Mouse (Mus musculus) liver, adult 2 months (tissue): ENCODE results near the gene Eif3l. TPM values are rescaled to one million over a fixed set of nuclear protein-coding genes. Genes with fewer than 3 reads are reported as not detected.

Experiments used
- DNase-seq: peaks from one replicate; pipeline ENCODE4 v3.0.0-alpha.2; 2011; ENCODE audit warnings: low read depth, low spot score; ENCODE audit errors: extremely low read depth
- H3K27ac ChIP-seq: fragments of 200-500 bp; replicated peaks from 2 replicates; pipeline ENCODE4 v1.5.1; 2012; ENCODE audit warnings: low read depth, mild to moderate bottlenecking, control low read depth, inconsistent platforms, low read length; ENCODE audit not compliant: insufficient read depth
- H3K27me3 ChIP-seq: fragments of 200-500 bp; 2 replicates; pipeline ENCODE4 v1.6.1; 2012; ENCODE audit warnings: mild to moderate bottlenecking, moderate library complexity, low read length, inconsistent platforms; ENCODE audit not compliant: control insufficient read depth, insufficient read depth
- H3K36me3 ChIP-seq: fragments of 200-500 bp; 2 replicates; pipeline ENCODE4 v1.6.1; 2012; ENCODE audit warnings: low read length, inconsistent platforms; ENCODE audit not compliant: control insufficient read depth, insufficient read depth
- H3K4me1 ChIP-seq: fragments of 200-500 bp; 2 replicates; pipeline ENCODE4 v1.6.1; 2011; ENCODE audit warnings: low read length; ENCODE audit not compliant: control insufficient read depth, insufficient read depth
- H3K4me3 ChIP-seq: fragments of 200-500 bp; 2 replicates; pipeline ENCODE4 v1.5.1; 2011; ENCODE audit warnings: low read depth, mild to moderate bottlenecking, control low read depth, low read length, moderate library complexity; ENCODE audit not compliant: insufficient read depth
- H3K79me2 ChIP-seq: fragments of 200-500 bp; 2 replicates; pipeline ENCODE4 v1.6.1; 2012; ENCODE audit warnings: inconsistent platforms, mild to moderate bottlenecking, low read length, moderate library complexity; ENCODE audit not compliant: control insufficient read depth, insufficient read depth
- H3K9ac ChIP-seq: fragments of 200-500 bp; 2 replicates; pipeline ENCODE4 v1.6.1; 2012; ENCODE audit warnings: low read depth, mild to moderate bottlenecking, control low read depth, inconsistent platforms, low read length
- CTCF ChIP-seq: fragments of 200-500 bp; IDR thresholded peaks from 2 replicates; pipeline ENCODE4 v1.5.1; 2011; ENCODE audit warnings: low read depth, low read length, control low read depth
- POLR2A ChIP-seq: fragments of 200-500 bp; IDR thresholded peaks from 2 replicates; pipeline ENCODE4 v1.6.1; 2011; ENCODE audit warnings: low read length, control low read depth; ENCODE audit not compliant: insufficient read depth; ENCODE audit errors: extremely low read depth
- WGBS: fragments of 180-500 bp; shearing (Covaris S2); methylation state at CpG from one replicate; pipeline ENCODE4 v1.1.7; 2018; 5-methylcytosine and 5-hydroxymethylcytosine counted together
- polyA plus RNA-seq: library from polyadenylated mRNA; depleted of rRNA; stranded (reverse); fragments of >200 nt; gene quantifications from 2 replicates; pipeline ENCODE4 v1.2.3, GENCODE M21; 2012; rRNA removed
- total RNA-seq: library from RNA; depleted of rRNA; stranded (reverse); fragments of >200 nt; gene quantifications from 2 replicates; pipeline ENCODE4 v1.2.3, GENCODE M21; 2014; rRNA removed

Gene Eif3l
- total RNA-seq, result 82.1 and 94.2 TPM in 2 replicates
- 98.3 and 103 TPM in 2 replicates for polyA plus RNA-seq

DNA sequence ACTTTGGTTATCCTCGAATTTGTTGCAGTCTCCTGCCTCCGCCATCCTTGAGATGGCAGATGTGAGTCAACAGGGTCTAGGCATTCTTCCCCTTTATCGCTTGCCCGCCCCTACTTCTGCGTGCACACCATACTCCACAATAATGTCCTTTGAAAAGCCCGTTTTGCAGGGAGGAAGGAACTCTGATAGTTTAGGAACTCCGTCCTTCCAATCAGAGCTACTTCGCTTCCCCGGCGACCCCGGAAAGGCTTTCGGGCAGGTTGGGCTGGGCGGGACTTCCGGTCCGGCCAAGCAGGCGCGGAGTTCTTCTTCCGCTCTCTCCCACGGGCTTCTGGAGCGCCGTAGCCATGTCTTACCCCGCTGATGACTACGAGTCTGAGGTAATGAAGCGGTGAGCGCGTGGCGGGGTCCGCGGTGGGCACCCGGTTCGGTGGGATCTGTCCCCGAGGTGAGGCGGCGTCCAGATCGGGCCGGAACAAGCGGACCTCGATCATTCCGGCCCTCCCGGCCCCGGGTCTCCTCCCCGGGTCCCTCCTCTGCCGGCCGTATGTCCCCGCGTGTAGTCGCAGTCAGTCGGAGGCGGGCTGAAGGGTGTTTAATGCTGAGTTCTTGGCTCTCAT, at the start of gene Eif3l:
TSS of gene Eif3l (plus strand) at position 267 of the 620 bp plus-strand sequence.
- Histone ChIP-seq H3K27ac (peak within 1 kb of the TSS; percentile 64), H3K4me3 (peak within 1 kb of the TSS; percentile 90), H3K9ac (peak within 1 kb of the TSS; percentile 90), H3K27me3 (no peaks in the 10 kb centered on the region), H3K4me1 (peaks cover 6% of the 10 kb centered on the region), H3K79me2 (no peaks in the 10 kb centered on the region; the same call in 1 of the 2 replicates), H3K36me3 (peaks cover 22% of the 10 kb centered on the region; the same call in 1 of the 2 replicates)
- TF ChIP-seq CTCF (no peak), POLR2A (peak; percentile 37; the same call in 1 of the 2 replicates)
- peak; percentile 80 for DNase-seq
- under 1% methylated on average over 49 of the region's 49 CpGs for WGBS

DNA sequence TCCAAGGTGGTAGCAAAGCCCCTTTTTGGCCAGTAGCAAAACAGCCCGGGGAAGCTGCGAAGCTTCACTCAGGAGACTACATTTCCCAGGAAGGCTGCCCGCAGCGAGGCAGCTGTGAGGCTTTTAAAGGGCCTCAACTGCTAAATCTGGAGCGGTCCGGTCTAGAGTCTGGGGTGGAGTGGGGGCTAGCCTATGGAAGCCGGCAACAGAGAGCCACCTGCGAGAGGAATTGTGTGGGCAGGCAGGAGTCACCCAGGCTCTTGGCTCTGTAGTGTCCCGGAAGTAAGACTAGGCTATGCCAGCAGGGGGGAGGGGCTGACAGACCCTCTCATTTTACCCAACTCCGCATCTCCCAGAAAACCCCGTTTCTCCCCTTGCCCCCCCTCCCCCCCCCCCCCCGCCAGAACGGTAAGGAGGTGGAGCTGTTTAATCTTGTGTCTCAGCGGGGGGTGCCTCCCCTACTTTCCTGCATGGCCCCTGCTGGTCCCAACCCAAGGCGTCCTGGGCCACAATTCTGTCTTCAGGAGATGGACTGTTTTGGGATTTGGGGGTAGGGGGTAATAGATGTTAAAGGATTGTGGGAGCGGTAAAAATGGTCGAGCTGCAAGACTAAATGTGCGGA, 49.2 kb upstream of the Eif3l start:
- Histone ChIP-seq H3K4me3 (peak overlapping the region; percentile 44), H3K27me3 (no peaks in the 10 kb centered on the region)

DNA sequence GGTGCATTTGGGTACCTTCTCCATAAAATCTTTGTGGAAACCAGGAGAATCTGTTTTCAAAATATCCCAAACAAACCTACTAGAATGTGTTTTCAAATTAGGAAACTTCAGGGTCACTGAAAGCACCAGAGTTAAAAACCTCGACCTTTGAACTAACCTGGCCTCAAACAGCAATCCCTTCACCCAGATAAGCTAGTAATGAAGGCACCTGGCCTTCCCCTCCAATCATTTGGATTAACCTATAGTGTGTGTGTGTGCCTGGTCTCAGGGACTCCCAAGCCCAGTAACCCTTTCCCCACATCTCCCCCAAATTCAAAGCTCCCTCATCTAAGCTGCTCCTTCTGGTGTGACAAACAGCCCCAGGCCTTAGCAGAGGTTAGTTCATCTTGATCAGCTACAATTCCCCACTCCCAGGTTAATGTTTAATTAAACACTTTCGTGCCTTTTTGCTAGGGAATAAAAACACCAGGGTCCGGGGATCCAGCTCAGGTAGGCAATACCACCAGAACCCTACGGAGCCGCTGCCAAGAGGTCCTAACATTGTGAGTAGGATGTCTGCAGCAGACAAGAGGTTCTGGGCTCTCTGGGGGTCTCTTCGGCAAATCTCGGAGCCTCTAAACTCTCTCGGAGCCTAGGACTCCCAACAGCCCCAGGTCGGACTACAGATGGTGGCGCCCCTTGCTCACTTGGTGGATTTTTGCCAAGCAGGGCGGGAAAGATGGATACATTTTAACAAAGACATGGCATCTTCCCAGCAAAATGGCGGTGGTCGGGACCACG, 48.3 kb upstream of the Eif3l start:
- Histone ChIP-seq H3K4me3 (peak overlapping the region; percentile 92), H3K27ac (peak overlapping the region; percentile 97), H3K4me1 (peaks cover 12% of the 10 kb centered on the region), H3K36me3 (no peaks in the 10 kb centered on the region), H3K27me3 (no peaks in the 10 kb centered on the region), H3K9ac (peak overlapping the region; percentile 94), H3K79me2 (peaks cover 11% of the 10 kb centered on the region; the same call in 1 of the 2 replicates)
- DNase-seq, result peak; percentile 96
- TF ChIP-seq CTCF (no peak), POLR2A (peak; percentile 70; the same call in 1 of the 2 replicates)
- WGBS, result 28% methylated on average over 14 of the region's 14 CpGs

More for the DNA sequence above, 49.2 kb upstream of the Eif3l start:
- peak; percentile 47 for DNase-seq
- Histone ChIP-seq H3K36me3 (no peaks in the 10 kb centered on the region), H3K27ac (peak overlapping the region; percentile 97), H3K79me2 (peaks cover 11% of the 10 kb centered on the region; the same call in 1 of the 2 replicates), H3K4me1 (peaks cover 10% of the 10 kb centered on the region), H3K9ac (peak overlapping the region; percentile 79)
- 11% methylated on average over 17 of the region's 18 CpGs for WGBS
- TF ChIP-seq POLR2A, result 0 out of 2 replicates have a peak, but pooled peaks have one; percentile 21
- TF ChIP-seq CTCF, result no peak

DNA sequence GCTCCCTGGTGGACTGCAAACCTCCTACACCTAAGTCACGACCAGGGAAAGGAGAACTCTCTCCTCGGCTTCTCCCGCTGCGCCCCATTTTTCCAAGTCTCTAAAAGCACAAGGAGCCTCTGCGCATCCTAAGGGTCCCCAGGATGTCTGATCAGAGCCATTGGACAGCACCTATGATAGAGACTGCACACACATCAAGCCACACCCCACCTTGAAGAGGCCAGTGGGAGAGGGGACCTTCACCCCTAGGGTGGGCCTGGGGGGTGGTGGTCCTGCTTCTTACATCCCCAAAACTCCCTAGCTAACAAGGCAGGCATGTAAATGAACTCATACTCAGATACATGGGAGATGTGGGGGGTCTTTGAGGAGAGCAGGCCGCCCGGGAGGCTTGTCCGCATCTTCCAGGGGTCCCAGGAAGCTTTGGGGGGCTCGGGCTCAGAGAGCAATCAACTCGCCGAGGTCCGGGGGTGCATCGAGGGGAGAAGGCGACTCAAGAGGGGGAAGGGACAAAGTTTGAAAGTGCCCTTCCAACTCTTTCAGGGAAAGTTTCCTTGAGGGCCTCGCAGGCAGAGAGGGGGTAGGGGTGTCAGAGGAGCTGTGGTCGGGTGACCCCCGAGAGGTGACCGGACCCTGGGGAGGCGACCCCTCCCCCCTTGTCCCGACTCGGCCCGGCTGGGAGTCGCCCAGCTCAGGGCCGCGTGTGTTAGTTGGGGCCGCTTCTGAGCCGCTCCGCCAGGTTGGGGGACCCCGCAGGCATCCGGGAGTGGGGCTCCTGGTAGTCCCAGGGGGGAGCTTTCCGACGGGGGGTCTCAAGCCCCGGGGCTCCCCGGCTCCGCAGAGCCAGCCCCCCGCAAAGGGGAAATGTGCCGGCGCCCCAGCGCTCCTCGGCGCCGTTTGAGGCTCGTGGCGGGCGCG, 47.4 kb upstream of the Eif3l start:
- DNase-seq, result peak; percentile 25
- H3K4me1 ChIP-seq, result peaks cover 6% of the 10 kb centered on the region; the same call in 1 of the 2 replicates
- H3K36me3 ChIP-seq, result no peaks in the 10 kb centered on the region
- TF ChIP-seq POLR2A (no peak), CTCF (no peak)
- H3K27me3 ChIP-seq, result no peaks in the 10 kb centered on the region
- WGBS, result 3% methylated on average over 46 of the region's 46 CpGs
- peaks cover 11% of the 10 kb centered on the region; the same call in 1 of the 2 replicates for H3K79me2 ChIP-seq
- H3K27ac ChIP-seq, result peak overlapping the region; percentile 96
- peak overlapping the region; percentile 94 for H3K9ac ChIP-seq
- H3K4me3 ChIP-seq, result peak overlapping the region; percentile 92

DNA sequence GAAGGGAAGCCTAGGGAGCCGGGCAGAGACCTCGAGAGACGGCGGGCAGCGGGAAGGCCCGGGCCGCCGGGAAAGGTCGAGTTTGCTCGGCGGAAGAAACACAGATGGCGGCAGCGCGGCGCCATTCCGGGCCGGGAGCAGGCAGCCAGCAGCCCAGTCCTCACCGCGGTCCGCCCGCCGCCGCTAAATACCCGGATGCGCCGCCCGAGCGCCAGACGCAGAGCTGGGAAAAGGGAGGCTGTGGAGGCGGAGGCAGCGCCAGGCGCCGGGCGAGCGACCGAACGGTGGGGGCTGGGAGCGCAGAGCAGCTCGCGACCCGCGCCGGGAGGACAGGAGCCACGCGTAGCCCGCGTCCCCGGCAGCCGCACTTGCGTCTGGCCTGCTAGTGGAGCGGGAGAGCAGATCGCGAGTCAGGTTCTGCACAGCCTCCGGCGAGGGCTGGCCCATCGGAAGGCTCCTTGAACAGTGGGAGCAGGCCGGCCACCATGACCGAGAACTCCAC, 46.7 kb upstream of the Eif3l start, which contains the start of gene H1f0:
TSS of gene H1f0 (plus strand) at position 214 of the 502 bp plus-strand sequence.
- H3K27me3 ChIP-seq, result no peaks in the 10 kb centered on the region
- DNase-seq, result peak; percentile 58
- peak within 1 kb of the TSS; percentile 96 for H3K27ac ChIP-seq
- WGBS, result under 1% methylated on average over 58 of the region's 58 CpGs
- peaks cover 11% of the 10 kb centered on the region; the same call in 1 of the 2 replicates for H3K79me2 ChIP-seq
- H3K4me1 ChIP-seq, result peaks cover 6% of the 10 kb centered on the region; the same call in 1 of the 2 replicates
- no peaks in the 10 kb centered on the region for H3K36me3 ChIP-seq
- H3K9ac ChIP-seq, result peak within 1 kb of the TSS; percentile 94
- no peak for TF ChIP-seq CTCF
- TF ChIP-seq POLR2A, result peak; percentile 93
- peak within 1 kb of the TSS; percentile 92 for H3K4me3 ChIP-seq
